Mouse (Mus musculus) 3T3-L1 (cell line): ENCODE measurements at regions not wholly inside any gene's neighbourhood (a gene's known extent, or its start where the extent isn't known, plus 50 kb on each side); places are given as distances from the start of the nearest gene placed in this dataset.

Source experiments
- DNase-seq: peaks from one replicate; pipeline ENCODE4 v3.0.0-alpha.2; 2015; ENCODE audit warnings: low read depth, low spot score

DNA sequence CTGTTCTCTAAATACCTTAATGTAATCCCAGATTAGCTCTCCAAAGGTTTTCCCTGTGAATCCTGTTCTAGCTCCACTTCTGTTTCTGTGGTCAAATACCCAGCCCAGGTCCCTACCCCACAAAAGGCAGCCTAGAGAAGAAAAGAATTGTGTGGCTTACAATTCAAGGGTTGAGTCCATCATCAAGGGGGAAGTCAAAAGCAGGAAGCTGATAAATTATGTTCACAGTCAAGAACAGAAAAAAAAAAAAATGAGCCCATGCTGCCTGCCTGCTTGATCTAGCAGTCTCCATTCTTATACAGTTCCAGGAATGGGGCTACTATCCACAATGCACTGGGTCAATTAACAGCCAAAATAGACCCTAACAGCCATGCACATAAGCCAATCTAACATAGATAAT, 285.7 kb downstream of the Actr3 start:
- no peak for DNase-seq

DNA sequence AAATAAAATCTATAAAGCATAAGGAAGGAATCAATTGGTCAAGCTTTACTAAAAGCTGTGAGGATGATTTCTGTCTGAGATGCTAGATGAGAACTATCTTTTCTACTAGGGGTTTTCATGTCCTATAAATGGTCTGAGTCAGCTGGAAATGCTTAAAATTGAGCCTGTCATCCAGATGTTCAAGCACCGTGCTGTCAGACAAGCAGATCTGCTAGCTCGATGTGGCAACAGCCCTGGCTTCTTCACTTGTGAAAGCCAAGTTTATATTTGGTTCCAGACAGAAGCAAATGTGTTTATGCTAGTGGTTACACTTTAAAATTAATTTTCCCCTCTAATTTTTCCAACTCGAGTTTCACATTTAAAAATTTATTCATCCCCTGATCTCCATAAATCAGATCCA, 311.7 kb downstream of the Actr3 start:
- no peak for DNase-seq

DNA sequence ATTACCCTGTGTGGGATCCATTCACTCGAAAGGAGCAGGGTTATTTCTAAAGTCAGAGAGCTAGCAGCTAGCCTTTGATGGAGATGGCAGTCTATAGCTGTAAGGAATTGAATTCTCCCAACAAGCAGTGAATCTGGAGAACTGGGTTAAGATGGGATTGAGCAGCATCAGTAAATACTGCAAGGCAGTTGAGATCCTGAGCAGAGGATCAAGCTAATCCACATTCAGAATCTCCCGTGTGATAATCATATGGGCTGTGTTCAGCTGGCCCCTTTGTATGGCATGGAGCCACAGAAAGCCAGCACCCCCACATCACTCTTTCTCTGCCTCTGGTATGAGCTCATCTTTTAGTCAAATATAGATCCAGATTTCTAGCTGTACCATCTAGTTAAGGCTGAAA, 334.9 kb downstream of the Actr3 start:
- DNase-seq, result no peak

DNA sequence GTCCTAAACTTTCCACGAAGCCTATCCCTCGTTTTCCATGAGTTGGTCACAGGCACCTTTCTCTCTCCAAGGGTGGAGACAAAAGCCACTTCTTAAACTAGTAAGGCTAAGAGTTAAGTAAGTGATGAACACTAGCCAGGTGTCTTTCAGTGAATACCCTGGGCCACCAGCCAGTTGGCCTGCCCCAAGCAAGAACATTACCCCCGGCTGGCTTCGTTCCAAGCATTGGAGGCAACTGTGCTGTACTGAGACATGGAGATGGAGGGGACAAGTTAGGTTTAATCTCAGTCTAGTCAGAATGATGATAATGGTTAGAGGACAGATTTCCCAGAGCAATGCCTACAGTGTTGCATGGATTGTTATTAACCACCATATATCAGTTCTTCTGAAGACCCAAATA, 350.6 kb downstream of the Actr3 start:
- DNase-seq, result no peak

DNA sequence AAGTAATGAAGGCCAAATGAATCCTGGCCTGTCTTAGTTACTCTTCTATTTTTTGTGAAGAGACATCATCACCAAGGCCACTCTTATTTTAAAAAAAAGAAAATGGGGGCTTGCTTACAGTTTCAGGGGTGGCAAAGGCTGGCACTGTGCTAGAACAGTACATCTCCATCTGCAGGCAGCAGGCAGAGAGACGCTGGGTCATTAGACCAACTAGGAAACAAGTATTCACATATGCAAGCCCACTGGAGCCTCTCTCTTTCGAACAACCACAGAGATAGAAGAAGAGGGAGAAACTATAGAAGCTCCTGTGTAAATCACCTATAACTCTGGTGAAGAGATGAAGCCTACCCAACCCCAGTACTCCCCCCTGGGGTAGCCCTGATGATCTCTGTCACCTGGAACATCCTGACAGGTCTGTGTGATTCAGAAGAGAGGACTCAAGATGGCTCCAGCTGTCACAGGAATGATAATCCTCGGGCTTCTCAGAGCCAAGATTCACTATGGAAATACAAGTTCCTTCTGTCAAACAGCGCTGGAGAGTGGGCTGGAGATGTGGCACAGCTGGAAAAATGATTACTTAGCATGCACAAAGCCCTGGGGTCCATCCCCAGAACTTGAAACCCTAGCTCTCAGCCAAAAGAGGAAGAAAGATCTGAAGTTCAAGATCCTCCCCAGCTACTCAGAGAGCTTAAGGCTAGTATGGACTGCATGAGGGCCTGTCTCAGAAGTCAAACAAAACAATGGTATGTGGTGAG, 395.8 kb downstream of the Actr3 start:
- no peak for DNase-seq

DNA sequence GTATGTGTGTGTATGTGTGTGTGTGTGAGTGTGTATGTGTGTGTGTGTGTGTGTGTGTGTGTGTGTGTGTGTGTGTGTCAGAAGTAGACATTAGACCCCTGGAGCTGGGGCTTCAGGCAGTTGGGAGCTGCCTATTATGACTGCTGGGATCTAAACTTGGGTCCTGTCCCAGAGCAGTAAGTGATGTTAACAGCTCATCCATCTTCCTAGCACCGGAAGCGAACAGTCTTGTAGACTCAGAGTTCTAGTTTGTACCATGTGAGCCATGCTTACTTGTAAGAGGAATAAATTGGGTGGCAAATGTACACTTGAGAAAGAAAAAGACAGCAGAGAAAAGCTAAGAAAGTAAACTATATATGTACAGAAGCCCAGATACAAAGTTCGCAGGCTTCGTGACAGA, 422.2 kb downstream of the Actr3 start:
- no peak for DNase-seq

DNA sequence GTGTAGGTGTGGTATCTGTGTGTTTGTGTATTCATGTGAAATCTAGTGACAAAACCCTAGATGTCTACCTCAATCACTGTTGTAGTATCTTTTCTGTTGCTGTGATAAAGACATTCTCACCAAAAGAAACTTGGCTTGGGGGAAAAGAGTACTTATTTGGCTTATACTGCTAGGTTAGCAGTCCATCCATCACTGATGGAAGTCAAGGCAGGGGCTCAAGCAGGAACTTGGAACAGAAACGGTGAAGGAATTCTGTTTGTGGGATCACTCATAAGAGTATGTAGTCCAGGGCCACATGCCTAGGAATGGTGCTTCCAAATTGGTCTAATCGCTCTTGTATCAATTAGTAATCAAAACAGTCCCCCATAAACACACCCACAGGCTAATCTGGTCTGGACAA, 423.6 kb downstream of the Actr3 start:
- no peak for DNase-seq

DNA sequence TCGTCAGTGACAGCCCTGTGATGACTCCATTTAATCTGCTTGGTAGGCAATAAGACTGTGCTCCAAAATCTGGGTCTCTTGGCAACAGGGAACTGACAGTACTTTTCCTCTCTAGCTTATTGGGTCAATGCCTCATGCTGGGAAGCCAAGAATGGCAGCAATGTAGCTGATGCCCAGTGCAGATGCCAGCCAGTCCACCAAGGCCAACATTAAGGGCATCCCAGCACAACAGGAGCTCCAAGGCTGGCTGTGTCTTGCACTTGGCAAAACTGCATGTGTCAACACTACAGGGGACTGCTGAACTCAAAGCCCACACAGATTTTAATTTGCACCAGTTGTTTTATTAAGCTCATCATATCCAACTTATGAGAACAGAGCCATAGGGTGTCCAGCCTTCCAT, 437.9 kb downstream of the Actr3 start:
- DNase-seq, result no peak

DNA sequence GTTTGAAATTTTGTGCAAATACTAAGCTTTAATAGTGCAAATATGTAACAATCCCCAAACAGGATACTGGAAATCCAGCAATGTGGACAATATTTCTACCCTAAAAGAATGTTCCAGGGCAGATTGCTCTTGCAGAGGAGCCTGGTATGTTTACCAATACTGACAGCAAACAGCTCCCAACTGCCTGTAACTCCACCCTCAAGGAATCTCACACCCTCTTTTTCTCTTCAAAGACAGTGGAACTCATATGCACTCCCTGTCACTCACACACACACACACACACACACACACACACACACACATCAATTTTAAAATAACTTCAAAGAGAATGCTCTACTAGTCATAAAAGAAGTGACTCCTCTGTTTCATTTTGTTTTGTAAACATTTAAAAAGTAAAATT, 484.7 kb downstream of the Actr3 start:
- no peak for DNase-seq

DNA sequence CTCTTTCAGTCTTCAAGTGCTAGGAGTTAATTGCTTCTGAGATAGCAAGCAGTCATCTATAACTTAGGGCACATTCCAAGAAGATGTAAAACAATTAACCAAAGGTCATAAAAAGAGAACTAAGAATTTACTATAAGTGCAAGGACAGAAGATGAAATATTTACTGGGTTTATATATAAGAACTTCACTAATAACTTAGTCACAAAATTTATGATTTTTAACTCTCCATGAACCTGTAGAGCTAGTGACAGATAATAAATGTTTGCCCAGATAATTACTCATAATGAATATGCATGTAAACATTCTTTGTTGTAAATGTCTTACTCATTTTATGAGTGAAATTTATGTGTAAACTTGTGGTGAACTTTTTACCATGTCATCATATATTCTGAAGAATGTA, 531.2 kb downstream of the Actr3 start:
- DNase-seq, result no peak

DNA sequence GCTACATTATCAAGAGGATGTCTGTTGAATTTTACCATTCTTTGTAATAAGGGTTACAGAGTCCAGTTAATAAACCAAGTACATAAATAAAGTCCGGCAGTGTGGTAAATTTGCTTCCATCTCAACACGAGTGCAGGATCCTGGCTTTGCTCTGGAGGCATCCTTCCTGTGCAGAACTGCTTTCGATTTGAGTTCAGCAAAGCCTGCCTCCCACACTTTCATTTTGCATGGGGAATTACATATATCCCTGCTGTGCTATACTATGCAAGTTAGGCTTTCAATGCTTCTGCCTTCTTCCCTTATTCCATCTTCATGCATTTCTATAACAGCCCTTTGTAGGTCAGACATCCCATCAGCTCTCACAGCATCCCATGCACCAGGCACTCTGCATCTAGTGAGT, 564.4 kb downstream of the Actr3 start:
- DNase-seq, result no peak

DNA sequence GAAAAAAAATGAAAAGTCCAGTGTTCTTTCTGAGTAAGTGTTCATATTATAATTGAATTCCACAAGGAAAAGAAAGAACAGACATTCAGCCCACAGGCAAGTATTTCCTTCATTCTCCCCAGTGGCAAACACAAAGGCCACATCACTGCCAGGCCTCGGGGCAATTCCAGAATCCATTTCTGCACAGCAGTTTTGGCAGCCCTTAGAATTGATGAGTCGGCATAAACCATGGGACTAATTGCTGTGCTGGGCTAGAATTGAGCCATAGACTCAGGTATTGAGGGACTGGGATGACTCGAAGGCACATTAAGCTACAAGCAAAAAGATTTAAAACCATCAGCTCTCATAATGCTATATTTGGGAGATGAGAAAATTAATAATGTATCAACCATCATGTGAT, 569.3 kb downstream of the Actr3 start:
- DNase-seq, result no peak

DNA sequence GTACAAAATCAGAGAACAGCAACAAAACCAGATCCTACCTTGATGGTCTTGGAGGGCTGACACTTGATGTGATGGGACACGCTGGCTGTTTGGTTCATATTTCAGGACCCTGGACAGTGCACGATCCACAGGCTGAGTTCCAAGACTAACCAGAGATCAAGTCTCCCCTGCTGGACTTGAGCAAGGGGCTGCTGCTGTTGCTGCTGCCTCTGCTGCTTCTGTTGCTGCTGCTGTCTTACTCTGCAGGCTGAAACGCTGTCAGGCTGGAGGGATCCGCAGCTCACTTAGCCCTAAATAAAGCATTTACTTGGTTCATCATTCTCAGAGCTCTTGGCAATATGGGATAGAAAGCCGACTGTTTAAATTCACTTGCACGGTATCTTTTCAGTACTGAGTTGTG, 589.8 kb downstream of the Actr3 start:
- DNase-seq, result peak; percentile 32

DNA sequence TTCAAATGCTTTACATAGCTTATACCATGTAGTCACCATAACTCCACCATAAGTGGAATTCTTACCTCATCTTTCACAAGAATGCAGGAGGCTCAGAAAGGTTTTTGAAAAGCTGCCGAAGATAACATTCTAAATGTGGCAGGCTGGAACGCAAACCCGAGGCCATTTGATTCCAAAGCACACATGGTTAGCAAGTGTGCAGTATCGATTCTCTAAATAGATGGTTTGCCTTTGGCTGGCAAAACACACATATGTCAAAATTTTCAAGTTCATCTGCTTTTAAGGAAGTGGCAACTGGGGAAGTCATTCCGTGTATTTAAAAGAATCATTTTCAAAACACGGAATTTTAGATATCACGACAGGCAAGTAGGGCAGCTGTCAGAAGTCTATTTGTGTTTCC, 609.8 kb downstream of the Actr3 start:
- no peak for DNase-seq

DNA sequence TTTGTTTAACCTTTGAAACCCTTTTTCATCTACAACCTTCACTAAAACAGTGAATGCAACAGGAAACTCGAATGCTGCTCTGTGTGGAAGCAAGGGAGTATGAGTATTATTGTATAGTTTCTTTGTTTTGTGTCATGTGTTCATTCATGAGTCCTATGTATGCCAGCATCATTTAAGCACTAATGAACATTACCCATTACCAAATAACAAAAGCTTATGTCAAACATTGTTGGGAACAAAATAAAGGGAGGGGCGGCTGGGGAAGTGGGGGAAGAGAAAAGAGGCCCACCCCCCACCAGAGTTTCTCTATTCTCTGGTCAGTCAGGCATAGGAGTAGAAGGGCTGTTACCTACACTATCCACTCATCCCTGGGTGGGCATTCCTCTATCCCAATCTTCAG, 642.5 kb downstream of the Actr3 start:
- DNase-seq, result no peak

DNA sequence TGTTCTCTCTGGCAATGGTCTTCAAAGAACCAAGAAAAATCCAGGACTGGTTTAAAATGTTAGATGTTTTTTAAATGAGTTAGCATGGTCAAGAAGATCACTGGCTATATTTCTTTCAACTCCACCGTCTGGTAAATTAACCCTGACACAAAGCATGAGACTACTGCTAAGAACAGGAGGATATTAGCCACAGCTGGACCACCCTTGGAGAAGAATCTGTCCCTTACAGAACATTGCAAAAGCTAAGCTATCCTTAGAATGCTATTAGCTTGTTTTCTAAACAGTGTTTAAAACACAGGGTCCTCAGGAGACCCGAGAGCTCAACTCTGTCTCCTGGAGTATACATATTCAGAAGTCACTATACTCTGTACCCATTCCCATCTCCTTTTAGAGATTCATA, 644.9 kb downstream of the Actr3 start:
- no peak for DNase-seq

DNA sequence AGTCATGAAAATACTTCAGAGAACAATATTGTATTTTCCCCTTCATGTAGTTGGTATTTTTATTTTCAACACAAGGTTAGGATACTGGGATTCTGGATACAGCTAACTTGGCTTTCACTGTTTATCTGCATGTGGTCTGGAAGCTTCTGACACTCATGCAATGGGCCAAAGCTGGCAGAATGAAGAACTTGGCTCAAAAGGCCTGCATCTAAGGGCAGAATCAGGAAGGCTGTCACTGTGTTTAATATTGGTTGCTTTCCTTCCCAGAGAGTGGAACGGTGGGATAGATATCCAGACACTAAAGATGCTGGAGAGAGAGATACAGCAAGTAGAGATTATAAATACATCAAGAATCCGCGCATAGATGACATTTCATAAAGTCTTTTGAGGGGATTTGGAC, 645.4 kb downstream of the Actr3 start:
- DNase-seq, result no peak

DNA sequence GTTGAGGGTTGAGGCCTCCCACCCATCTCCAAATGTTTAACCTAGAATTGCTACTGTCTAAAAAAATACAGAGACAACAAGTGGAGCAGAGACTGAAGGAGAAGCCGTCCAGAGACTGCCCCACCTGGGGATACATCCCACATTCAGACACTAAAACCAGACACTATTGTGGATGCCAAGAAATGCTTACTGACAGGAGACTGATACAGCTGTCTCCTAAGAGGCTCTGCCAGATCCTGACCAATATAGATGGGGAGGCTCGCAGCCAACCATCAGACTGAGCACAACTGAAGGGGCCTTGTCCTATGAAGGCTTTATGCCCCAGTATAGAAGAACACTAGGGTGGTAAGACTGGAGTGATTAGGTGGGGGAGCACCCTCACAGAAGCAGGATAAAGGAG, 652.5 kb downstream of the Actr3 start:
- no peak for DNase-seq

DNA sequence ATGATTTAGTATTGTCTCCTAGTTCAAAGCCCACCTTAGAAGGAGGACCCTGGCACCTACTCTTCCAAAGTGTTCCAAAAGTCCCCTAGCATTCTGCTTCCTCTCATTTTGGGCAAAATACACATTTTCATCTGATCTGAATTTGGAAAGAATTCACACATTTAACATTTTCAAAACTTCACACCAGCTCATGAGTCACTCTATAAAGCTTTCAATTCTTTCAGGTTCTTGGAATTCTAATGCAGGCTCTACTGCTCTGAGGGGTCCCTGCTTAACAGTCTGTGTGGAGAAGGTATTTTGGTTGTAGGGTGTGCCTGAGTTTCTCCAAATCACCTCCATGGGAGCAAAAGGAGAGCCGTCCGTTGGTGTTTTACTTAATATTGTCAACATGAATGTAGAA, 657.8 kb downstream of the Actr3 start:
- no peak for DNase-seq

DNA sequence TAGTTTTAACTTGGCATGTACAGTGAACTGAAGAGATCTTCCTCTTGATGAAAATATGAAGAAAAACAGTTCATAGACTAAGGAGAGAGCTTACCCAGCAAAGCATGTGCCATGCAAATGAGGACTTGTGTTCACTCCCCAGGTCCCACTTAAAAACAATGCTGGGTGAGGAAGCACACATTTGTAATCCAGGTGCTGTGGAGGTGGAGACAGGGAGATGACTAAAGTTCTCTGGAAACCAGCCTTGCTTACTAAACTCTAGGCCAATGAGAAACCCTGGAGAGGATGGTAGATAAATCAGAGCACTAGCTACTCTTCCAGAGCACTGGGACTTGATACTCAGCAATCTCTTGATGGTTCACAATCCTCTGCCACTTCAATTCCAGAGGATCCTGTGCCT, 678.8 kb downstream of the Actr3 start:
- no peak for DNase-seq

DNA sequence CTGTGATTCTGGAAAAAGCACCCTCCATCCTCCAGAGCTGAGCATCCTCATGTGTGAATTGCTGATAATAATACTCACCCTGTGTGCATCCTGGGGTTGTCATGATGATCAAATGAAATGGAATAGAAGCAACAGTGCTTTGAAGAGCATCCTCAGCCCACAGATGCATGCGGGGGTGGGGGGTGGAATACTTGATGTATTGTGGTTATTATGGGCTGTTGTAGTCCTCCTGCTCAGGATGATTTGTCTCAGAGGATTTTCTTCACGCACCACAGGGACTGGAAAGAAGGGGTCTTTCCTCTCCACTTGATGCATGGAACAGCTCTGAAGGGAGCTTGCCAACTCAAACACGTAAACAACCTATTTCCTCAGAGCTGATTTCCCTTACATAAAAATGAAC, 694.4 kb upstream of the Dpp10 start:
- no peak for DNase-seq

DNA sequence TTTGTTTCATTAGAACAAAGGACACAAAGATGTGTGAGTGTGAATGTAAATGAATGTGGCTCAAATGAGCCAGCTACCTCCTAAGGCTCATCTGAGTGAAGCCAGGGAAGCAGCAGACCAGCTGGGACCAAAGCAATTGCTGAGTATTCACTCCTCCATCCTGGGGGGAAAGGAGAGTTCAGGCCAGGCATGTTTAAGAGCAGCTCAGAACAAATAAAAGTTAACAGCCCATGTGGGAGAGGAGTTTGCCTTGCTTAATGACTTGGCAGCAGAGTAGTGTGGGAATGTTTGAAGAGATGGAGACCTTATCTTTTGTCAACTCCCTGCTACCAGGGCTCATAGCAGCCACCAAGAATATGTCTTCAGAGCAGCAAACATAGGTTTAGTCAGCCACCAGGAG, 685.0 kb upstream of the Dpp10 start:
- no peak for DNase-seq

DNA sequence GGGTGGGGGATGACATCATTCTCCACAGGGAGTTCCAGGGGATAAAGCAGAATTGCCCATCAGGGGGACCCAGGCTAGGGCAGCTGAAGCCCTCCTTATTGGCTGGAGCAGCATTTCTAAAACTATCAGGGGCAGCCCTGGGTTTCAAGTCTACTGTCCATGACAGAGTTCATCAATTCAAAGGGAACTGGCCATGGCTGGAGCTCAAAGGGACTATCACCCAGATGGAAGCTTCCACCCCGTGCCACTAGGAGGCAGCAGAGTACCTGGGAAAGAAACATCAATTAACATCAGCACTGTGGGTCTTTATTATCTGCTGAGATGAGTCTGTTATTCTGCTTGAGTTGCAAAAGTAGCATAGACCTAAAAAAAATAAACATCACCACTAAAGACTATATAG, 672.7 kb upstream of the Dpp10 start:
- DNase-seq, result peak; percentile 44

DNA sequence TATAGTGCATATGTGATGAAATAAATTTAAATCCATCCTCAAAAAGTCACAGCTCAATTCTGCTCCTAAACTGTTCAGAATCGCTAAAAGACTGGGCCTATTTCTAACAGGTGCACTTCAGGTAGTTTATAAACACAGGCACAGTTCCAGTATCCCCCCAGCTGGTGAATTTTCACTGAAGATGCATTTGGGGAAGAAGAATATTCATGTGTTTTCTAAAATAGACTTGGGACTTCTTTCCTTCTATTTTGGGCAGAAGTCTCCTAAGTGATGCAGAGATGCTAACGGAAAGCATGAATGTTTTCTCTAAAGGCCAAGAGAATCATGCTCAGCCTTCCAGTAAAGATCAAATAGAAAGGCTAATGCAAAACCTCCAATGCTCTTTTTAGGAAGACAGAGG, 660.9 kb upstream of the Dpp10 start:
- DNase-seq, result no peak
